Mouse (Mus musculus) midbrain, embryonic 11.5 days (tissue): ENCODE results near the gene Ampd1. TPM values are rescaled to one million over a fixed set of nuclear protein-coding genes. Genes with fewer than 3 reads are reported as not detected.

Experiments
- ATAC-seq: fragments of 200-750 bp; cut with Nextera tagmentation; 2 replicates; pipeline ENCODE4 v1.8.0; 2017; ENCODE audit warnings: moderate TSS enrichment, moderate library complexity; ENCODE audit not compliant: low FRiP score
- DNase-seq: peaks from one replicate; pipeline ENCODE4 v3.0.0; 2015; ENCODE audit warnings: low spot score; ENCODE audit errors: missing footprints
- H3K27ac ChIP-seq: fragments of 300-500 bp; sonication (generic); 2 replicates; pipeline ENCODE4 v1.5.1; 2014; ENCODE audit warnings: low read depth, low read length
- H3K27me3 ChIP-seq: fragments of 300-500 bp; sonication (generic); 2 replicates; pipeline ENCODE4 v1.6.1; 2014; ENCODE audit warnings: mild to moderate bottlenecking, low read length, moderate library complexity, mixed read lengths; ENCODE audit not compliant: control insufficient read depth, insufficient read depth
- H3K36me3 ChIP-seq: fragments of 300-500 bp; sonication (generic); 2 replicates; pipeline ENCODE4 v1.6.1; 2014; ENCODE audit warnings: mild to moderate bottlenecking, low read length, moderate library complexity, mixed read lengths; ENCODE audit not compliant: control insufficient read depth, insufficient read depth
- H3K4me1 ChIP-seq: fragments of 300-500 bp; sonication (generic); 2 replicates; pipeline ENCODE4 v1.6.1; 2014; ENCODE audit warnings: low read length; ENCODE audit not compliant: control insufficient read depth, insufficient read depth
- H3K4me2 ChIP-seq: fragments of 300-500 bp; sonication (generic); 2 replicates; pipeline ENCODE4 v1.6.1; 2014; ENCODE audit warnings: mild to moderate bottlenecking, moderate library complexity
- H3K4me3 ChIP-seq: fragments of 300-500 bp; sonication (generic); 2 replicates; pipeline ENCODE4 v1.5.1; 2014; ENCODE audit warnings: low read depth, low read length
- H3K9ac ChIP-seq: fragments of 300-500 bp; sonication (generic); 2 replicates; pipeline ENCODE4 v1.6.1; 2014; ENCODE audit warnings: low read length
- H3K9me3 ChIP-seq: fragments of 300-500 bp; sonication (generic); 2 replicates; pipeline ENCODE4 v1.6.1; 2016; ENCODE audit warnings: low read length; ENCODE audit not compliant: control insufficient read depth
- WGBS: fragments of 180-500 bp; shearing (Covaris S2); extraction: QIAGEN DNeasy Blood & Tissue Kit; methylation state at CpG from one replicate; pipeline ENCODE4 v1.1.7; 2014; 5-methylcytosine and 5-hydroxymethylcytosine counted together
- polyA plus RNA-seq: library from polyadenylated mRNA; unstranded; fragments of >200 nt; fragmentation: Nextera tagmentation; extraction: Ambion mirVana; gene quantifications from 2 replicates; pipeline ENCODE4 v1.2.1, GENCODE M21; 2014

Gene Ampd1
- polyA plus RNA-seq, 1 experiment from 2014 or later, result 0.19 TPM

DNA sequence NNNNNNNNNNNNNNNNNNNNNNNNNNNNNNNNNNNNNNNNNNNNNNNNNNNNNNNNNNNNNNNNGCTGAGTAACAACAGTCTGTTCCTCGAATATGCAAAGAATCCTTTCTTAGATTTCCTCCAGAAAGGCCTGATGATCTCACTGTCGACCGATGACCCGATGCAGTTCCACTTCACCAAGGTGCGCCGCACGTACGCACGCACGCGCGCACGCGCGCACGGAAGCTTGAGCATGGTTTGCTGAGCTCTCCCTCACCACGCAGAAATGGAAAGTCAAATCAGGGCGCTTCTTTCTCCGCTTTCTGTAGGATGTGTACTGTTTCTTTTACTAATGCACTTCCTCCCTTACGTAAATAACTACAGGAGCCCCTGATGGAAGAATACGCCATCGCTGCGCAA is 24.8 kb downstream of the Ampd1 start:
- 83% methylated on average over 23 of the region's 23 CpGs for WGBS

DNA sequence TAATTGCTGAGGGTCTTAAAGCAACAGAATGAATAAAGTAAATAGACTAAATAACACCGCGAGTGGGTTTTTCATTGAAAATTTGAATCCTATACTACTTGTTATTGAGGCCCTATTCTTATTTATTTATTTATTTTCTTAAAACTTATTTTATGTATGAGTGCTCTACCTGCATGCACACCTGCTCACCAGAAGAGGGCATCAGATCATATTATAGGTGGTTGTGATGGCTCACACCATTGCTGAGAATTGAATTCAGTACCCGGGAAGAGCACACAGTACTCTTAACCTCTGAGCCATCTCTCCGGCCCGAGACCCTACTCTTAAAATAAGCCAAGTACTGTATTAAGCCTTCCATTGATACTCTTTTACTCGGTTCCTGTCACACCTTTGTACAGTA is 25.9 kb downstream of the Ampd1 start:
- H3K27ac ChIP-seq, result no peak overlapping the region
- WGBS, result 88% methylated on average over 6 of the region's 6 CpGs
- no peaks in the 10 kb centered on the region for H3K36me3 ChIP-seq
- DNase-seq, result no peak
- peaks cover 8% of the 10 kb centered on the region; the same call in 1 of the 2 replicates for H3K4me1 ChIP-seq
- no peak for ATAC-seq
- H3K9me3 ChIP-seq, result no peaks in the 10 kb centered on the region
- H3K27me3 ChIP-seq, result peaks cover 18% of the 10 kb centered on the region
- no peak overlapping the region for H3K4me3 ChIP-seq
- no peak overlapping the region for H3K4me2 ChIP-seq
- no peak overlapping the region for H3K9ac ChIP-seq

More for the DNA sequence above, 24.8 kb downstream of the Ampd1 start:
- H3K27ac ChIP-seq, result no peak overlapping the region
- DNase-seq, result no peak
- peaks cover 13% of the 10 kb centered on the region for H3K27me3 ChIP-seq
- H3K9ac ChIP-seq, result no peak overlapping the region
- no peak for ATAC-seq
- H3K4me2 ChIP-seq, result no peak overlapping the region
- H3K36me3 ChIP-seq, result no peaks in the 10 kb centered on the region
- H3K4me3 ChIP-seq, result no peak overlapping the region
- peaks cover 8% of the 10 kb centered on the region; the same call in 1 of the 2 replicates for H3K4me1 ChIP-seq
- H3K9me3 ChIP-seq, result no peaks in the 10 kb centered on the region

DNA sequence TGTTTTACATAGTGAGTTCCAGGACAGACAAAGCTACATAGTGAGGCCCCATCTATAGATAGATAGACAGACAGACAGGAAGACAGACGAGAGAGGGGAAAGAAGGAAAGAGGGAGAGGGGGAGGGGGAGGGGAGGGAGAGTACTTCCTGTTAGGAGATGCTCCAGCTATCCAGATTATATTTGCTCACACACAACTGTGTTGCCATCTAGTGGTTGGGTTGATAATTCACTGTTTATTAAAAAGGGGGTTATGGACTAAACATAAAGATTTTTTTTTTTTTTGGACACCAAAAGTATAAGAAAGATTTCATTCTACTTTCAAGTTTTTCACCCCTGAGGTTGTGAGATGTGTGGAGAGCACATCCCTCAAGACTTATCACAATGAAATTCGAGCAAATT is 26.9 kb downstream of the Ampd1 start:
- 76% methylated on average over 2 of the region's 2 CpGs for WGBS
- Histone ChIP-seq H3K27ac (no peak overlapping the region), H3K4me3 (no peak overlapping the region)

DNA sequence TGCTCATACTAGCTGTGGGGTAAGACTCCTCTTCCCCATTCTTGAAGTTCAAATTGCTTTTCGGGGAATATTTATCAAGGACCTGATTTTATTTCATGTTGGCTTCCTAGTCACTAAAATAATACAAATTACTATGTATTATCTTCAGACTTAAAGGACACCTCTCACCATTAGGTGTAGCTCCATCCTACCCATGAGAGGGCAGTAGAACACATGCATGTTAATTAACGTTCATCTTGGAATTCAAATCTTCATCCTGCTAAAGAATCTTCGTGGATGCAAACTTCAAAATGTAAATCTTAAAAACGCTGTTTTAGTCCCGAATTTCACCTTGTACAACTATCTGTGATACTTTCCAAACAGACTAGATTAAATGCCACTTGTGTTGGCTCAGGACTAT is 27.4 kb downstream of the Ampd1 start:
- no peaks in the 10 kb centered on the region for H3K36me3 ChIP-seq

More for the DNA sequence above, 26.9 kb downstream of the Ampd1 start:
- Histone ChIP-seq H3K9me3 (no peaks in the 10 kb centered on the region), H3K27me3 (peaks cover 18% of the 10 kb centered on the region), H3K4me1 (peaks cover 8% of the 10 kb centered on the region; the same call in 1 of the 2 replicates), H3K9ac (no peak overlapping the region), H3K4me2 (no peak overlapping the region), H3K36me3 (no peaks in the 10 kb centered on the region)
- no peak for DNase-seq
- ATAC-seq, result no peak

GRCm38 (mm10) chr3:103101909-103102308 is 28.1 kb downstream of the Ampd1 start:
- H3K27ac ChIP-seq, result no peak overlapping the region
- peaks cover 8% of the 10 kb centered on the region; the same call in 1 of the 2 replicates for H3K4me1 ChIP-seq
- H3K4me2 ChIP-seq, result peak overlapping the region; percentile 94
- DNase-seq (no peak), ATAC-seq (peak; percentile 40; the same call in 1 of the 2 replicates)
- peak overlapping the region; percentile 58 for H3K4me3 ChIP-seq
- H3K36me3 ChIP-seq, result no peaks in the 10 kb centered on the region
- peaks cover 18% of the 10 kb centered on the region for H3K27me3 ChIP-seq
- peak overlapping the region; percentile 51; the same call in 1 of the 2 replicates for H3K9ac ChIP-seq
- WGBS, result 3% methylated on average over 14 of the region's 14 CpGs
- H3K9me3 ChIP-seq, result no peaks in the 10 kb centered on the region

More for the DNA sequence above, 27.4 kb downstream of the Ampd1 start:
- no peaks in the 10 kb centered on the region for H3K9me3 ChIP-seq
- 69% methylated on average over 5 of the region's 5 CpGs for WGBS
- DNase-seq (no peak), ATAC-seq (no peak)
- no peak overlapping the region for H3K4me2 ChIP-seq
- peaks cover 18% of the 10 kb centered on the region for H3K27me3 ChIP-seq
- no peak overlapping the region for H3K9ac ChIP-seq
- H3K27ac ChIP-seq, result no peak overlapping the region
- H3K4me1 ChIP-seq, result peaks cover 8% of the 10 kb centered on the region; the same call in 1 of the 2 replicates
- H3K4me3 ChIP-seq, result no peak overlapping the region

- Histone ChIP-seq H3K4me1 (peaks cover 8% of the 10 kb centered on the region; the same call in 1 of the 2 replicates), H3K4me3 (peak within 1 kb of the TSS; percentile 58), H3K27ac (no peak within 1 kb of the TSS), H3K9me3 (no peaks in the 10 kb centered on the region), H3K27me3 (peaks cover 18% of the 10 kb centered on the region), H3K9ac (peak within 1 kb of the TSS; percentile 51; the same call in 1 of the 2 replicates), H3K4me2 (peak within 1 kb of the TSS; percentile 94), H3K36me3 (no peaks in the 10 kb centered on the region)
- ATAC-seq, result peak; percentile 97
- peak; percentile 99 for DNase-seq
- 1% methylated on average over 71 of the region's 72 CpGs for WGBS
Measured at GRCm38 (mm10) chr3:103102454-103103390, 28.9 kb downstream of the Ampd1 start, which contains the start of gene Dennd2c. TSS of gene Dennd2c (plus strand) at chr3:103102604.

DNA sequence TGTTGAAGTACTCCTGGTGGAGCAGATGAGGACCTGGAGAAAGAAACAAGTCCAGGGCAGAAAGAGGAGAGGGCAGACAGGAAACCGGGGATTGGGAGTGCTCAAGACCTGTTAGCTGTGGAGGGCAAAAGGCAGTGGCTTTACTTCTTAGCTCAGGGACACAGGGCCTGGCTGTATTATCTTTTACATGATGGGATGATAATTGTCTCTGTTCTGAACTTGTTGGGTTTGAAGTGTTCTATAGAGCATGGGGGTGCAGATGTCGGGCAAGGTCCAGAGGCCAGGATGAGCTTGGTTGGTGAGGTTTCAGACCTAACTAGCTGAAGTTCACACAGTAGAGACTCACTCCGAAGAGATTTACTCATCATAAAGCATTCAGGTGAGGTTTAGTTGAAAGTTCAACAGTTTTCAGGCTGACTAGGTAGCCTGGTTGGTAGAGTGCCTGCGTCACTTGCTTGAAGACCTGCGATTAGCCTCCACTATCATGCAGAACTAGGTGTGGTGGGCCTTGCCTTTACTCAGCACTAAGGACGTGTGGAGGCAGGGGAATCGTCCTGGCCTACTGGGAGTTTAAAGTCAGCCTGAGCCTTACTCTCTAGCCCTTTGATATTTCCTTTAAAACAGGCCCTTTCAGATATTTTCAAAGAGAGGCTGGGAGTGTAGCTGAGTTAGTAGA is 33.9 kb downstream of the Ampd1 start:
- peaks cover 12% of the 10 kb centered on the region for H3K27me3 ChIP-seq
- H3K4me2 ChIP-seq, result no peak overlapping the region
- no peak overlapping the region for H3K27ac ChIP-seq
- H3K9ac ChIP-seq, result no peak overlapping the region
- no peaks in the 10 kb centered on the region for H3K9me3 ChIP-seq
- WGBS, result 86% methylated on average over 7 of the region's 7 CpGs
- H3K4me1 ChIP-seq, result peaks cover 3% of the 10 kb centered on the region; the same call in 1 of the 2 replicates
- no peak overlapping the region for H3K4me3 ChIP-seq
- DNase-seq, result no peak
- no peak for ATAC-seq
- H3K36me3 ChIP-seq, result no peaks in the 10 kb centered on the region

DNA sequence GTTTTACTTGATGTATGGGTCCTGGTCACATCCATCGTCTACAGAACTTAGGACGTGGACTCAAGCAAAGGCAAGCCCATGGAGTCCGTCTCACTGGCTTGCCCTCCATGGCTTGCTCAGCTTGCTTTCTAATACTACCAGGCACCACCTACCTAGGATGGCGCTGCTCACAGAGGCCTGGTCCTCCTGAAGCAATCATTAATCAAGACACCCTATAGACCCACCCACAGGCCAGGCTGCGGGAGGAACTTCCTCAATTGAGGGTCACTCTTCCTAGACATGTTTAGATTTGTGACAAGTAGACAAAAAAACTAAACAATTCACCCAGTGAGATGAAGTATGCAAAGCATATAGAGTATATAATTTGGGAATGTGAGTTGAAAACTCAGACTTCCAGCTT is 38.4 kb downstream of the Ampd1 start:
- no peak for ATAC-seq
- H3K36me3 ChIP-seq, result no peaks in the 10 kb centered on the region

More for the DNA sequence above, 38.4 kb downstream of the Ampd1 start:
- Histone ChIP-seq H3K9ac (no peak overlapping the region), H3K27me3 (no peaks in the 10 kb centered on the region), H3K4me3 (no peak overlapping the region), H3K4me1 (no peaks in the 10 kb centered on the region), H3K9me3 (no peaks in the 10 kb centered on the region), H3K27ac (no peak overlapping the region), H3K4me2 (no peak overlapping the region)
- no peak for DNase-seq
- 87% methylated on average over 5 of the region's 5 CpGs for WGBS
